Mouse (Mus musculus) midbrain, embryonic 13.5 days (tissue): ENCODE data around the gene Srpk1. TPM values are rescaled to one million over a fixed set of nuclear protein-coding genes. Genes with fewer than 3 reads are reported as not detected.

Experiments
- ATAC-seq: fragments of 200-750 bp; cut with Nextera tagmentation; 2 replicates; pipeline ENCODE4 v1.8.0; 2017; ENCODE audit warnings: mild to moderate bottlenecking, moderate TSS enrichment, moderate library complexity
- H3K27ac ChIP-seq: fragments of 300-500 bp; sonication (generic); 2 replicates; pipeline ENCODE4 v1.5.1; 2015; ENCODE audit warnings: inconsistent platforms, mild to moderate bottlenecking, moderate library complexity
- H3K27me3 ChIP-seq: fragments of 300-500 bp; sonication (generic); 2 replicates; pipeline ENCODE4 v1.6.1; 2015; ENCODE audit warnings: mild to moderate bottlenecking, inconsistent platforms
- H3K36me3 ChIP-seq: fragments of 300-500 bp; sonication (generic); 2 replicates; pipeline ENCODE4 v1.6.1; 2015; ENCODE audit warnings: mild to moderate bottlenecking, inconsistent platforms
- H3K4me1 ChIP-seq: fragments of 300-500 bp; sonication (generic); replicated peaks from 2 replicates; pipeline ENCODE4 v1.6.1; 2015; ENCODE audit warnings: inconsistent platforms
- H3K4me2 ChIP-seq: fragments of 300-500 bp; sonication (generic); replicated peaks from 2 replicates; pipeline ENCODE4 v1.6.1; 2015; ENCODE audit warnings: moderate library complexity, mild to moderate bottlenecking, inconsistent platforms
- H3K4me3 ChIP-seq: fragments of 300-500 bp; sonication (generic); replicated peaks from 2 replicates; pipeline ENCODE4 v1.5.1; 2015; ENCODE audit warnings: mild to moderate bottlenecking, inconsistent platforms
- H3K9ac ChIP-seq: fragments of 300-500 bp; sonication (generic); replicated peaks from 2 replicates; pipeline ENCODE4 v1.6.1; 2015; ENCODE audit warnings: mild to moderate bottlenecking, inconsistent platforms
- H3K9me3 ChIP-seq: fragments of 300-500 bp; sonication (generic); 2 replicates; pipeline ENCODE4 v1.6.1; 2016; ENCODE audit warnings: mild to moderate bottlenecking, inconsistent platforms
- WGBS: fragments of 180-500 bp; shearing (Covaris S2); methylation state at CpG from one replicate; pipeline ENCODE4 v1.1.7; 2015; 5-methylcytosine and 5-hydroxymethylcytosine counted together
- microRNA-seq: library from miRNA; unstranded; fragments of <30 nt; microRNA quantifications from one replicate; pipeline ENCODE4, GENCODE M21; 2016
- polyA plus RNA-seq: library from polyadenylated mRNA; unstranded; fragments of >200 nt; fragmentation: Nextera tagmentation; extraction: Ambion mirVana; gene quantifications from 2 replicates; pipeline ENCODE4 v1.2.1, GENCODE M21; 2015

Gene Srpk1
- polyA plus RNA-seq, 1 experiment from 2014 or later, result 110 TPM

- WGBS, result 91% methylated on average over 1 of the region's 1 CpGs
Measured at GRCm38 (mm10) chr17:28546925-28547324, 75.6 kb downstream of the Srpk1 start.

GRCm38 (mm10) chr17:28537881-28538280 is 84.6 kb downstream of the Srpk1 start:
- 46% methylated on average over 12 of the region's 12 CpGs for WGBS

More at GRCm38 (mm10) chr17:28546925-28547324, 75.6 kb downstream of the Srpk1 start:
- no peaks in the 10 kb centered on the region for H3K36me3 ChIP-seq
- H3K4me2 ChIP-seq, result no peak overlapping the region
- peaks cover under 1% of the 10 kb centered on the region; the same call in 1 of the 2 replicates for H3K9me3 ChIP-seq
- no peak overlapping the region for H3K4me3 ChIP-seq
- H3K27ac ChIP-seq, result no peak overlapping the region
- ATAC-seq, result no peak
- 0 out of 2 replicates have a peak, but pooled peaks cover 4% of the 10 kb centered on the region for H3K27me3 ChIP-seq
- no peaks in the 10 kb centered on the region for H3K4me1 ChIP-seq
- H3K9ac ChIP-seq, result no peak overlapping the region

More at GRCm38 (mm10) chr17:28537881-28538280, 84.6 kb downstream of the Srpk1 start:
- Histone ChIP-seq H3K9ac (no peak overlapping the region), H3K27ac (no peak overlapping the region), H3K27me3 (no peaks in the 10 kb centered on the region), H3K36me3 (no peaks in the 10 kb centered on the region), H3K4me3 (no peak overlapping the region), H3K9me3 (peaks cover 21% of the 10 kb centered on the region), H3K4me1 (no peaks in the 10 kb centered on the region), H3K4me2 (no peak overlapping the region)
- ATAC-seq, result no peak

Small RNAs within 50 kb of the gene (microRNA-seq; reads per million reads assigned to microRNA genes)
- not detected for gene Mir6969

Other genes with a start within 250 kb of the Srpk1 start
- 30.0 and 30.9 TPM in 2 replicates for gene Fkbp5, start 105.2 kb downstream of the Srpk1 start, polyA plus RNA-seq
- not detected in 2 replicates for gene Armc12, start 91.9 kb downstream of the Srpk1 start, polyA plus RNA-seq
- not detected in 2 replicates for gene Clpsl2, start 73.3 kb downstream of the Srpk1 start, polyA plus RNA-seq
- 0.66 and 0.71 TPM in 2 replicates for gene Clps, start 61.9 kb downstream of the Srpk1 start, polyA plus RNA-seq
- gene Lhfpl5, start 47.1 kb downstream of the Srpk1 start, polyA plus RNA-seq, result 4.1 and 4.2 TPM in 2 replicates
- gene Slc26a8, start 67.5 kb upstream of the Srpk1 start, polyA plus RNA-seq, result 1.0 and 1.3 TPM in 2 replicates
- 23.3 and 27.0 TPM in 2 replicates for gene Mapk14, start 68.6 kb upstream of the Srpk1 start, polyA plus RNA-seq
- 1.8 and 2.3 TPM in 2 replicates for gene AC170998.1, start 103.4 kb upstream of the Srpk1 start, polyA plus RNA-seq
- gene Mapk13, start 146.6 kb upstream of the Srpk1 start, polyA plus RNA-seq, result 0.58 and 0.96 TPM in 2 replicates
- gene Brpf3, start 178.4 kb upstream of the Srpk1 start, polyA plus RNA-seq, result 9.2 and 11.0 TPM in 2 replicates
- not detected in 2 replicates for gene Pnpla1, start 235.7 kb upstream of the Srpk1 start, polyA plus RNA-seq